ENCODE assay signal across 16 mouse cellular contexts in genomic region chr9:62620901-62621445, GRCm38 (mm10). TPM values are rescaled to one million over a fixed set of nuclear protein-coding genes. Genes with fewer than 3 reads are reported as not detected.
"Had no signal": no experiment of that assay in that cellular context is flagged by ENCODE, and none has a peak within 500 bp of the region (broad histone marks: within the 10 kb centered on the region; RNA-seq: fewer than 3 reads in every experiment).

No protein-coding gene starts in this region.

- H3K27ac ChIP-seq: kidney, postnatal 0 days; layer of hippocampus, adult 2 months; limb, embryonic 12.5 days; liver, embryonic 13.5 days; midbrain, embryonic 15.5 days; neural tube, embryonic 12.5 days; stomach, embryonic 15.5 days had no signal

- ATAC-seq: liver, postnatal 0 days; midbrain, embryonic 15.5 days had no signal

- H3K4me1 ChIP-seq: liver, embryonic 13.5 days; midbrain, embryonic 15.5 days; stomach, embryonic 15.5 days had no signal

- DNase-seq: kidney, adult 9 months; kidney, postnatal 4 days; liver; liver, embryonic 13.5 days; liver, postnatal 0 days; lung, postnatal 36 days; thymus, postnatal 4 days had no signal

- H3K4me3 ChIP-seq: layer of hippocampus, adult 2 months; limb, embryonic 12.5 days; liver, embryonic 13.5 days; midbrain, embryonic 15.5 days; neural tube, embryonic 12.5 days; stomach, embryonic 15.5 days had no signal

RNA-seq across cellular contexts. Expression of gene Itga11, which starts 56.7 kb away (rescaled TPM):
- total RNA-seq: megakaryocyte progenitor cell, adult 5-6 weeks; monocyte, adult 5-6 weeks; neutrophil, adult 5-6 weeks had no signal
